Mouse (Mus musculus) embryonic facial prominence, embryonic 13.5 days (tissue): ENCODE measurements around the gene Ogfod2. TPM values are rescaled to one million over a fixed set of nuclear protein-coding genes. Genes with fewer than 3 reads are reported as not detected.

Experiments
- ATAC-seq: fragments of 200-750 bp; cut with Nextera tagmentation; 2 replicates; pipeline ENCODE4 v1.8.0; 2017; ENCODE audit warnings: low read depth; ENCODE audit not compliant: insufficient number of reproducible peaks, insufficient read depth, low FRiP score, low TSS enrichment
- H3K27ac ChIP-seq: fragments of 300-500 bp; sonication (generic); 2 replicates; pipeline ENCODE4 v1.5.1; 2015; ENCODE audit warnings: moderate library complexity, mild to moderate bottlenecking, inconsistent platforms
- H3K27me3 ChIP-seq: fragments of 300-500 bp; sonication (generic); 2 replicates; pipeline ENCODE4 v1.6.1; 2015; ENCODE audit warnings: mild to moderate bottlenecking, inconsistent platforms
- H3K36me3 ChIP-seq: fragments of 300-500 bp; sonication (generic); 2 replicates; pipeline ENCODE4 v1.6.1; 2015; ENCODE audit warnings: mild to moderate bottlenecking, inconsistent platforms
- H3K4me1 ChIP-seq: fragments of 300-500 bp; sonication (generic); 2 replicates; pipeline ENCODE4 v1.6.1; 2015; ENCODE audit warnings: inconsistent platforms
- H3K4me2 ChIP-seq: fragments of 300-500 bp; sonication (generic); 2 replicates; pipeline ENCODE4 v1.6.1; 2015; ENCODE audit warnings: moderate library complexity, mild to moderate bottlenecking, inconsistent platforms
- H3K4me3 ChIP-seq: fragments of 300-500 bp; sonication (generic); 2 replicates; pipeline ENCODE4 v1.5.1; 2015; ENCODE audit warnings: mild to moderate bottlenecking, inconsistent platforms
- H3K9ac ChIP-seq: fragments of 300-500 bp; sonication (generic); 2 replicates; pipeline ENCODE4 v1.6.1; 2015; ENCODE audit warnings: mild to moderate bottlenecking, inconsistent platforms
- H3K9me3 ChIP-seq: fragments of 300-500 bp; sonication (generic); 2 replicates; pipeline ENCODE4 v1.6.1; 2016; ENCODE audit warnings: inconsistent platforms
- WGBS: fragments of 180-500 bp; shearing (Covaris S2); methylation state at CpG from one replicate; pipeline ENCODE4 v1.1.7; 2015; ENCODE audit warnings: mixed read lengths; 5-methylcytosine and 5-hydroxymethylcytosine counted together
- polyA plus RNA-seq: library from polyadenylated mRNA; unstranded; fragments of >200 nt; fragmentation: Nextera tagmentation; extraction: Ambion mirVana; gene quantifications from 2 replicates; pipeline ENCODE4 v1.2.1, GENCODE M21; 2015

Gene Ogfod2
- polyA plus RNA-seq, 1 experiment from 2014 or later = 20.7 TPM

- ATAC-seq = no peak
- Histone ChIP-seq H3K36me3 (no peaks in the 10 kb centered on the region), H3K27me3 (no peaks in the 10 kb centered on the region), H3K9ac (no peak overlapping the region), H3K27ac (no peak overlapping the region), H3K4me1 (peaks cover 61% of the 10 kb centered on the region), H3K9me3 (no peaks in the 10 kb centered on the region), H3K4me3 (no peak overlapping the region), H3K4me2 (no peak overlapping the region)
- WGBS = 55% methylated on average over 10 of the region's 10 CpGs
Measured at GRCm38 (mm10) chr5:124161831-124162230, 49.7 kb downstream of the Ogfod2 start.

GRCm38 (mm10) chr5:124162577-124162976, 50.5 kb downstream of the Ogfod2 start:
- 61% methylated on average over 5 of the region's 5 CpGs for WGBS
- Histone ChIP-seq H3K9me3 (no peaks in the 10 kb centered on the region), H3K27ac (no peak overlapping the region), H3K36me3 (no peaks in the 10 kb centered on the region), H3K4me1 (peaks cover 68% of the 10 kb centered on the region), H3K4me2 (no peak overlapping the region), H3K9ac (no peak overlapping the region), H3K4me3 (no peak overlapping the region), H3K27me3 (no peaks in the 10 kb centered on the region)
- no peak for ATAC-seq

- 68% methylated on average over 11 of the region's 11 CpGs for WGBS
- no peaks in the 10 kb centered on the region for H3K27me3 ChIP-seq
- no peak for ATAC-seq
- H3K4me3 ChIP-seq = no peak overlapping the region
- no peak overlapping the region for H3K27ac ChIP-seq
- no peak overlapping the region for H3K9ac ChIP-seq
- H3K36me3 ChIP-seq = no peaks in the 10 kb centered on the region
- no peak overlapping the region for H3K4me2 ChIP-seq
- no peaks in the 10 kb centered on the region for H3K9me3 ChIP-seq
- H3K4me1 ChIP-seq = peaks cover 73% of the 10 kb centered on the region
Measured at GRCm38 (mm10) chr5:124163445-124163844, 51.3 kb downstream of the Ogfod2 start.

Other genes with a start within 250 kb of the Ogfod2 start
- gene Hcar2, start 246.8 kb upstream of the Ogfod2 start, polyA plus RNA-seq = 0.26 and 0.59 TPM in 2 replicates
- gene Hcar1, start 232.3 kb upstream of the Ogfod2 start, polyA plus RNA-seq = 0.23 and 0.28 TPM in 2 replicates
- gene Denr, start 205.1 kb upstream of the Ogfod2 start, polyA plus RNA-seq = 167 and 174 TPM in 2 replicates
- 3.9 and 4.6 TPM in 2 replicates for gene Gm43518, start 184.9 kb upstream of the Ogfod2 start, polyA plus RNA-seq
- gene Ccdc62, start 181.6 kb upstream of the Ogfod2 start, polyA plus RNA-seq = 8.6 and 9.5 TPM in 2 replicates
- gene Hip1r, start 138.7 kb upstream of the Ogfod2 start, polyA plus RNA-seq = 9.6 and 12.3 TPM in 2 replicates
- 39.0 and 46.0 TPM in 2 replicates for gene Vps37b, start 80.0 kb upstream of the Ogfod2 start, polyA plus RNA-seq
- gene Abcb9, start 16.5 kb upstream of the Ogfod2 start, polyA plus RNA-seq = 1.5 and 2.4 TPM in 2 replicates
- gene Arl6ip4, start 3.8 kb downstream of the Ogfod2 start, polyA plus RNA-seq = 113 and 122 TPM in 2 replicates
- gene Pitpnm2, start 137.5 kb downstream of the Ogfod2 start, polyA plus RNA-seq = 4.6 and 4.8 TPM in 2 replicates
- 12.5 and 14.0 TPM in 2 replicates for gene Mphosph9, start 215.7 kb downstream of the Ogfod2 start, polyA plus RNA-seq
- 17.7 and 19.4 TPM in 2 replicates for gene 2810006K23Rik, start 215.8 kb downstream of the Ogfod2 start, polyA plus RNA-seq